Mouse (Mus musculus) thymus, adult 18-20 months (tissue): Measurements from ENCODE around the gene Treh.
"Not testable (repeated sequence)": the region's sequence is repeated elsewhere in the genome, so short reads cannot be mapped to it uniquely, and the experiment has no call there.

Experiments used
- DNase-seq, 2 experiments: peaks; one replicate each; pipeline ENCODE4 v3.0.0; 2022; ENCODE audit warnings: mixed read lengths in 2 of 2

Gene Treh

GRCm38 (mm10) chr9:44673005-44673404 lies at the start of gene Treh:
Treh (plus strand) TSS chr9:44673233.
- no peak for DNase-seq

- no peak for DNase-seq
These were observed 48.6 kb upstream of the Treh start for GRCm38 (mm10) chr9:44624390-44624789.

- no peak for DNase-seq
These were observed 46.8 kb upstream of the Treh start for GRCm38 (mm10) chr9:44626268-44626667.

- DNase-seq = no peak
These were observed 35.4 kb upstream of the Treh start for GRCm38 (mm10) chr9:44637551-44638169.

DNA sequence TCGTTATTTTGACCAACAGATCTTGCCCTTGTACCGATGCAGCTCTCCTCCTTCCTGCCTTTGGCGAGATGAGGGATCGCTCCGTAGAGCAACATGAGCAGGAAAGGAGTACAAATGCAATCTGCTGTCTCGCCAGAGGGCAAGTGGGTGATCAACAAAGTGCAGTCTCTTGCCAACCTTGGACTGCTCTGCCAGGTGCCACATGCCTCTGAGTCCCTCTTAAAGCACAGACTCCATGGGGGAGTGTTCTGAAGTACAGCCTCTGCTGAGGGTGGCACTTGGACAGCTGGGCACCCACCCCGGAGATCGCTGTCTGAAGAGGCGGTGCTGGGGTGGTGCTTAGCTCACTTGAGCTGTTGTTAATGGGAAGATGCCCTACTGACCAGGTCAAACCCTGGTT lies 34.3 kb upstream of the Treh start:
- DNase-seq = not testable (repeated sequence)

DNA sequence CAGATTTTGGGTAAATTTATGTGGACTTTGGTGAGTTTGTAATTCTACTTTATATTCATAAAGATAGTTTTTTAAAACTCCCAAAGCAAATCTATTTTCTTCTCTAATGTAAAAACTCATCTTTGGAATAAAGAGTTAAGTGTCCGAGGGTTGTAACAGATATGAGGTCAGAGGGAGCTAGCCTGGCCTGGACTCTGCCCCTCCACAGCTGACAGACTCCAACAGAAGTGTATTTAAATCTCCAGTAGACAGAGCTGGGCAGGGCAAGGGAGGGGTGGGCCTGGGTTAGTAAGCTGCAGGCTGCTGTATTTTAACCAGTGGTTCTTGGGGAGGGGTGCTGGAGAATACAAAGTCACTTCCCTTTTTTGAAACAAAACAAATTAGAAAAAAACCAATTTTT lies 33.0 kb upstream of the Treh start:
- DNase-seq = not testable (repeated sequence)

- DNase-seq = no peak
These were observed 32.2 kb upstream of the Treh start for GRCm38 (mm10) chr9:44640646-44641357.

- no peak for DNase-seq
These were observed 31.4 kb upstream of the Treh start for GRCm38 (mm10) chr9:44641616-44642015.

DNA sequence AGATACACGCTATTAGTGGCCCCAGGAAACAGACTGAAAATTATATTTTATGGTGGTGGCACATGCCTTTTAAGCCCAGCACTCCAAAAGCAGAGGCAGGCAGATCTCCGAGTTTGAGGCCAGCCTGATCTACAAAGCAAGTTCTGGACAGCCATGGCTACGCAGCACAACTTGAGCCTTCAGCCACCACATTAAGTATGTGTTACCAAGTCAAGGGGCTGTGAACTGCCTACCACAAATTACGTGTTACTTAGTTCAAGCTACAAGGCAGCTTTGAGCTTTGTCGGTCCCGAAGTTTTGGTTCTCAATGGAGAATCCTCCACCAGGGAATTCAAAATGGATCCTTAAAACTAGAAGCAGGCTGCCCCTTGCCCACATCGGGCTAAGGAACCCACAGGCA lies 29.9 kb upstream of the Treh start:
- no peak for DNase-seq

- no peak for DNase-seq
These were observed 28.8 kb upstream of the Treh start for GRCm38 (mm10) chr9:44644186-44644585.

DNA sequence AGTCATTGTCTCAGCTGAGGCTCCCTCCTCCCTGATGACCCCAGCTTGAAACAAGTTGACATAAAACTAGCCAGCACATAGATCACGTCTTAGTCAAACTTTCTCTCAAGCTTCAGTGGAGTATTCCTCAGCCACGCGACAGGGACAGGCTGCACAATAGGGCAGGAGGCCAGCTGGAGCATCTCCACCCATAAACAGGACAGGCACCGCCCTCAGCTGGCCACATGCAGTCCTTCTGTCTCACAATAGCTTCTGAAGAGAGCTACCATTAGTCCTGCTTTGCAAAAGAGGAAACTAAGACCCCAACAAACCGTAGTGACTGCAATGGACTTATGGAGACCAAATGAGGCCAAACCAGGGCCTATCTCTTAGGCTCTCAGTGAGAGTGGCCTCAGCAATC lies 27.6 kb upstream of the Treh start:
- DNase-seq = no peak

DNA sequence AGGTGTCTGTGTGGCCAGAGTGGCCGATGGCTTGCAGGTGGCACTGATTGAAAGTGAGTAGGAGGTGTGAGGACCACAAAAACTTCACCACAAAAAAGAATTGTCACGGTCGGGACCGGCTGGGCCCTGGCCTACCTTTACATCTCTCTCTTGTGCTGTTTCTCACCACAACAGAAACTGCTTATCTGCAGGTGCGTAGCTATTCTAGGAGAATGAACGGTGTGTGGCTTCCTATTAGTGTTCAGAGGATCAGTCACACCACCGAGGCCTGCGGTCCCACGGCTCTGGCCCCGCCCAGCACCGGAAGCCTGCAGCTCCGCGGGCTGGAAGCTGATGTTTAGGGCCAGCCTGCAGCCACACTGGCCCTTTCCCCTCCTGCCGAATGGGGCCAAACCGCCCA lies 27.1 kb upstream of the Treh start:
- DNase-seq = peak; percentile 68 to 78

GRCm38 (mm10) chr9:44646366-44646765 lies 26.7 kb upstream of the Treh start:
- DNase-seq = no peak

- DNase-seq = no peak
These were observed 26.0 kb upstream of the Treh start for GRCm38 (mm10) chr9:44647026-44647425.

GRCm38 (mm10) chr9:44647656-44648055 lies 25.4 kb upstream of the Treh start:
- DNase-seq = no peak

- peak; percentile 30 to 54 for DNase-seq
These were observed 24.2 kb upstream of the Treh start for GRCm38 (mm10) chr9:44648881-44649281.

GRCm38 (mm10) chr9:44652027-44652426 lies 21.0 kb upstream of the Treh start:
- DNase-seq = peak; percentile 43 to 54

DNA sequence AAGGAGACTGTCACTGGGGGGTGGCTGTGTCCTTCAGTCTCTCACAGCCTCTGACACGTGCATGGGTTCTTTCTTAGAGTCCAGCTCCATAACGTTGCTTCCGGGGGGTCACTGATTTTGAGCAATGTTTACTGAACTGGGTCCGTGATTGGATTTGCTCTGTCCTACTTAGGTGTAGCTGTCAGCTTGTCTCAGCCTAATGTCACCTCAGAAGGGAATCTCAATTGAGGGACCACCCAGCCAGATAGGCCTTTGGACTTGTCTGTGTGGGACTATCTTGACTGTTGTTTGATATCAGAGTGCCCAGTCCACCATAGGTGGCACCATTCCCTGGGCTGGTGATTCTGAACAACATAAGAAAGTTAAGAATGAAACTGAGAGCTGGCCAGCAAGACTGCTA lies 19.1 kb upstream of the Treh start:
- no peak for DNase-seq

GRCm38 (mm10) chr9:44655098-44656066 lies 17.7 kb upstream of the Treh start:
- peak in 1 of 2 experiments; percentile 28 for DNase-seq

DNA sequence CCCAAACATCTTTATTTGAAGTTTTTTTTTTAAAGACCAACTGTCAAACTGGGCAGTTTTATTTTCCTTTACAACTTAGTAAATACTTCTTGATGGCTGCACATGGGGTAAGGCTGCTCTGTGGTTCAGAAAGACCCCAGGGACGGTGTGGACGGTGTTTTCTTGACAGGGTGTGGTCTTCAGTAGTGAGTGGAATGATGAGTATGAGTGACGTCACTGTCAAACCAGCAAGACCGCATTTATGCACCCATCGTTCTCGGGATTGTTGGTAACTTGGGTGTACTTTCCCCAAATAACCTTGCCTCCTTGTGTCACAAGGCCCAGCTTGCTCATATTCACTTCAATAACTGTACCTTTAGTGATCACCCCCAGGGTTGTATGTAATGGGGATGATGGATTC lies 9.3 kb upstream of the Treh start:
- no peak for DNase-seq

- no peak for DNase-seq
These were observed 1.6 kb upstream of the Treh start for GRCm38 (mm10) chr9:44671416-44671815.

DNA sequence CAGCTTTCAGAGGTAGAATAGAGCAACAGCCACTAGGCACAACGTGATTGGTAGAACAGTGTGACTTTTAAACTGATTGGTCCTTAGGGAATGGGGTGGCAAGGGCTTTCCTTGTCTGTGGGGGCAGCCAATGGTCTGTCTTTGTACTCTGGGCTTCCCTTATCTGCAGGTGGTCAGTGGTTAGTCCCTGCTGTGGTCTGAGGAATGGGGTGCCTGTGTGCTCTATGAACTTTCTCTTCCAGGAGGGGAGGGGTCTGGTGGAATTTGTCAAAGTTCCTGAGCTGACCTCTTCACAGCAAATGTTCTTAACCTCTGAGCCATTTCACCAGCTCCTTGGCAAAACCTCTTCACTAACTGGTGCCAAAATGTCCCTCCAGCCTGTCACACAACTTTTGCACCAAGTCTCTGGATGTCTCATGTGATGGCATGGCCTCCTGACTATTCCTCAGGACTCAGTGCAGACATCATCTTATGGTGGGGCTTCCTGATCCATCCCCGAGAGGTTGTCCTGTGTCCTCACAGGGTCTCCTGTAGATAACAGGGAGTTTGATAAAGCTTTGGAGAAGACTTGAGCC lies 655 bp upstream of the Treh start:
- DNase-seq = no peak

GRCm38 (mm10) chr9:44678288-44678871 lies 5.3 kb downstream of the Treh start:
- DNase-seq = no peak
